Mouse (Mus musculus) heart, embryonic 13.5 days (tissue): ENCODE measurements around the gene Kcnab2. TPM values are rescaled to one million over a fixed set of nuclear protein-coding genes. Genes with fewer than 3 reads are reported as not detected.
A peak's percentile ranks its signal among the peaks of the same experiment; 100 is the strongest.

Source experiments
- ATAC-seq: fragments of 200-750 bp; cut with Nextera tagmentation; 2 replicates; pipeline ENCODE4 v1.8.0; 2017; ENCODE audit warnings: moderate TSS enrichment; ENCODE audit not compliant: insufficient number of reproducible peaks, low FRiP score, low TSS enrichment; ENCODE audit errors: extremely low read depth
- H3K27ac ChIP-seq: fragments of 300-500 bp; sonication (generic); replicated peaks from 2 replicates; pipeline ENCODE4 v1.5.1; 2015; ENCODE audit warnings: moderate library complexity, mild to moderate bottlenecking, inconsistent platforms
- H3K27me3 ChIP-seq: fragments of 300-500 bp; sonication (generic); replicated peaks from 2 replicates; pipeline ENCODE4 v1.6.1; 2015; ENCODE audit warnings: mild to moderate bottlenecking, inconsistent platforms
- H3K36me3 ChIP-seq: fragments of 300-500 bp; sonication (generic); 2 replicates; pipeline ENCODE4 v1.6.1; 2015; ENCODE audit warnings: mild to moderate bottlenecking, inconsistent platforms
- H3K4me1 ChIP-seq: fragments of 300-500 bp; sonication (generic); 2 replicates; pipeline ENCODE4 v1.6.1; 2015; ENCODE audit warnings: inconsistent platforms
- H3K4me2 ChIP-seq: fragments of 300-500 bp; sonication (generic); 2 replicates; pipeline ENCODE4 v1.6.1; 2015; ENCODE audit warnings: inconsistent platforms, mild to moderate bottlenecking, moderate library complexity
- H3K4me3 ChIP-seq: fragments of 300-500 bp; sonication (generic); 2 replicates; pipeline ENCODE4 v1.5.1; 2015; ENCODE audit warnings: moderate library complexity, mild to moderate bottlenecking, inconsistent platforms
- H3K9ac ChIP-seq: fragments of 300-500 bp; sonication (generic); 2 replicates; pipeline ENCODE4 v1.6.1; 2015; ENCODE audit warnings: inconsistent platforms, mild to moderate bottlenecking, moderate library complexity
- H3K9me3 ChIP-seq: fragments of 300-500 bp; sonication (generic); 2 replicates; pipeline ENCODE4 v1.6.1; 2016; ENCODE audit warnings: inconsistent platforms
- WGBS: fragments of 180-500 bp; shearing (Covaris S2); methylation state at CpG from one replicate; pipeline ENCODE4 v1.1.7; 2015; ENCODE audit warnings: mixed read lengths; 5-methylcytosine and 5-hydroxymethylcytosine counted together
- polyA plus RNA-seq: library from polyadenylated mRNA; unstranded; fragments of >200 nt; fragmentation: Nextera tagmentation; extraction: Ambion mirVana; gene quantifications from 2 replicates; pipeline ENCODE4 v1.2.1, GENCODE M21; 2015

The Kcnab2 gene
- polyA plus RNA-seq, 1 experiment from 2014 or later = 5.0 TPM

DNA sequence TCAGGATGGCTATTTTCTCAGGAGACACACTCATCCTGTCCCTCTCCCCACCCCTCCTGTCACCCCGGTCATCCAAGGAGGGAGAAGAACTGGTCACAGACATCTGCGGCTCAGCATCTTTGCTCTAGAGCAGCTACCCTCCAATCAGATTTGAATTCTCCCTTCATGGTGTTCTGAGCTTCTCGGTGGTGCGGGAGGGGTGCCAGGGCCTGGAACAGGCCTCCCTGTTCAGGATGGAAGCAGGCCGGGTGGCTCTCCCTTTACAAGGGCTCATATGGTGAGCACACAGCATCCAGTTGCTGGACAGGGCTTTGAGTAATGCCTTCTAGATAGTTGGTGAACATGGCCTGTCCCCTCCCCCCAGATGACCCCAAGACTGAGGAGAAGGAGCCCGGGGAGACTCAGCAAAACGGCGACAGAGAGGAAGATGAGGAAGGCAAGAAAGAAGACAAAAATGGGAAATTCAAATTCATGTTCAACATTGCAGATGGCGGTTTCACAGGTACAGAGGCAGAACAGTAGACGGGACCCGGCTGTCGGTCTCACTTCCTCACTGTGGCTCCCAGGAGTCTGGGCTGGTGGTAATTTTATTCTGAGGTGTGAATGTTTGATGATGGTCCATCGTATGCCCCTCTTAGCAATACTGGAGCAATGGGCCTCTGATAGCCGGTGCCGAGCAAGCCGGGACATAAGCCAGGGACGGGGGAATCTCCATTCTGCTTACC is 95.0 kb downstream of the Kcnab2 start:
- no peak overlapping the region for H3K27ac ChIP-seq
- H3K4me2 ChIP-seq = no peak overlapping the region
- H3K27me3 ChIP-seq = peaks cover 5% of the 10 kb centered on the region; the same call in 1 of the 2 replicates
- H3K36me3 ChIP-seq = no peaks in the 10 kb centered on the region
- WGBS = 80% methylated on average over 17 of the region's 17 CpGs
- H3K4me1 ChIP-seq = no peaks in the 10 kb centered on the region
- H3K4me3 ChIP-seq = no peak overlapping the region
- H3K9me3 ChIP-seq = no peaks in the 10 kb centered on the region
- no peak overlapping the region for H3K9ac ChIP-seq
- ATAC-seq = no peak

DNA sequence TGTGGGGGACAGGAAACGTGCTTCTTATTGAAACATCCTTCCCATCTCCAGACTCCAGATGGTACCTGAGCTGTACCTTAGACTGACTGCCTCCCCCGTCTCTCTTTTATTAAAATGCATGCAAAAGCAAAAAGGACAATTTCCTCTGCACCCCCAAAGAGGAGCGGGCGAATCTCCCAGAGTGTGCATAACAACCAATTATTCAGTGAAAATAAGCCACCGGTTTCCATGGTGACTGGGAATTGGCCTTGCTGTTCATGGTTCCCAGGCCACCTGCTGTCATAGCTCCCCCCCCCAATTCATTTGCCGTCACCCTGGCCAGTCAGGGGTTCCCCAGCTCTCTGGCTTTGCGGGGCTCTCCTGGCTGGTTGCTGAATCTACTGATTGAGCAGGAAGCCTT is 112.4 kb downstream of the Kcnab2 start:
- peaks cover 9% of the 10 kb centered on the region for H3K4me1 ChIP-seq
- H3K9ac ChIP-seq = no peak overlapping the region
- no peaks in the 10 kb centered on the region for H3K36me3 ChIP-seq
- H3K4me2 ChIP-seq = no peak overlapping the region
- no peak overlapping the region for H3K4me3 ChIP-seq
- no peaks in the 10 kb centered on the region for H3K9me3 ChIP-seq
- WGBS = 62% methylated on average over 7 of the region's 7 CpGs
- H3K27ac ChIP-seq = no peak overlapping the region
- ATAC-seq = no peak
- peaks cover 60% of the 10 kb centered on the region for H3K27me3 ChIP-seq

DNA sequence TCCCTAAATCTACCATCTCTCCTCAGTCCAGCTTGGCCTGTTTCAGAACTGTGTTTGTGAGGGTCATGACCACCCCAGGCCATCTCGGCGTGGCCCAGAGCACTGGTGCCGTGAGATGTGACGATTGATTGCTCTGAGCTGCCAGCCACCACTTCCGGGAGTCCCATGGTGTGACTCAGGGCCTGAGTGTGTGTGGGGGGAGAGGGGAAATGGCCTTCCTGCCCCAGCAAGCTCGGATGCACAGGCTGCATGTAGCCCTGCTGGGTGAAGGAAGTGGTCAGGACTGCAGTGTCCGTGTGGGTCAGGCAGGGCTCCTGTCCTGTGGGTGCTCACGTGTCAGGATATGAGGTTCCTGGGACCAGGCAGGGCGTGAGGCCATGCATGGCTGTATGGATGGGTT is 115.5 kb downstream of the Kcnab2 start:
- Histone ChIP-seq H3K36me3 (no peaks in the 10 kb centered on the region), H3K27me3 (peaks cover 75% of the 10 kb centered on the region), H3K9ac (no peak overlapping the region), H3K4me2 (no peak overlapping the region), H3K4me1 (peaks cover 9% of the 10 kb centered on the region), H3K4me3 (no peak overlapping the region), H3K9me3 (no peaks in the 10 kb centered on the region), H3K27ac (no peak overlapping the region)
- ATAC-seq = no peak
- 47% methylated on average over 9 of the region's 9 CpGs for WGBS

DNA sequence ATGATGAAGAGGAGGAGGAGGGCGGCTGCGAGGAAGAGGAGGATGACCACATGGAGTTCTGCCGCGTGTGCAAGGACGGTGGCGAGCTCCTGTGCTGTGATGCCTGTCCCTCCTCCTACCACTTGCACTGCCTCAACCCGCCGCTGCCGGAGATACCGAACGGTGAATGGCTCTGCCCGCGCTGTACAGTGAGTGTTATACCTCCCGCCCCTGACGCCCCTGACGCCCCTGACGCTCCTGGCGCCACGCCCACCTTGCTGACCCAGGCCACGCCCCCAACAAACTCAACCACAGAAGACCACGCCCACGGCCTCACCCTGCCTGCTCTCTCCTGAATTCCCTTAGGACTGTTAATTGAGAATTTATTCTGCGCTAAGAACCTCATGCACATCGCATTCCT is 116.8 kb downstream of the Kcnab2 start:
- peak overlapping the region; percentile 13 for H3K4me3 ChIP-seq

DNA sequence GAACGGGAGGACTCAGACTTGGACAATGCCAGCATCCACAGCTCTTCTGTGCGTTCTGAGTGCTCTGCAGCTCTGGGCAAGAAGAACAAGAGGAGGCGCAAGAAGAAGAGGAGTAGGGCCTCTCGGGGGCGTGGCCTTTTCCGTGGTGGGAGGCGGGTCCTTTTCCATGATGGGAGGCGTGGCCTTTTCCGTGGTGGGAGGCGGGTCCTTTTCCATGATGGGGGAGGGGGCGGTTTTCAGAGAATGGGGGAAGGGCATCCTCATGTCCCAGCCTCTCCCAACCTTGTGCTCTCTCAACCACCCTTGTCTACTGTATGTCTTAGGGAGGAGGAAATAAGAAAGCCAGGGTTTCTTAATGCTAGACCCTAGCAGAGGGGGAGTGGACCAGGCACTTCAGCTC is 118.0 kb downstream of the Kcnab2 start:
- H3K9ac ChIP-seq = no peak overlapping the region
- no peak for ATAC-seq
- H3K36me3 ChIP-seq = no peaks in the 10 kb centered on the region
- WGBS = 12% methylated on average over 11 of the region's 11 CpGs
- no peaks in the 10 kb centered on the region for H3K9me3 ChIP-seq
- no peak overlapping the region for H3K27ac ChIP-seq
- peaks cover 62% of the 10 kb centered on the region for H3K27me3 ChIP-seq
- H3K4me3 ChIP-seq = no peak overlapping the region
- no peak overlapping the region for H3K4me2 ChIP-seq
- peaks cover 9% of the 10 kb centered on the region for H3K4me1 ChIP-seq

More for the DNA sequence above, 116.8 kb downstream of the Kcnab2 start:
- WGBS = 2% methylated on average over 24 of the region's 24 CpGs
- Histone ChIP-seq H3K9me3 (no peaks in the 10 kb centered on the region), H3K27ac (no peak overlapping the region), H3K4me2 (peak overlapping the region; percentile 54), H3K36me3 (no peaks in the 10 kb centered on the region), H3K9ac (no peak overlapping the region), H3K27me3 (peaks cover 68% of the 10 kb centered on the region), H3K4me1 (peaks cover 9% of the 10 kb centered on the region)
- no peak for ATAC-seq

DNA sequence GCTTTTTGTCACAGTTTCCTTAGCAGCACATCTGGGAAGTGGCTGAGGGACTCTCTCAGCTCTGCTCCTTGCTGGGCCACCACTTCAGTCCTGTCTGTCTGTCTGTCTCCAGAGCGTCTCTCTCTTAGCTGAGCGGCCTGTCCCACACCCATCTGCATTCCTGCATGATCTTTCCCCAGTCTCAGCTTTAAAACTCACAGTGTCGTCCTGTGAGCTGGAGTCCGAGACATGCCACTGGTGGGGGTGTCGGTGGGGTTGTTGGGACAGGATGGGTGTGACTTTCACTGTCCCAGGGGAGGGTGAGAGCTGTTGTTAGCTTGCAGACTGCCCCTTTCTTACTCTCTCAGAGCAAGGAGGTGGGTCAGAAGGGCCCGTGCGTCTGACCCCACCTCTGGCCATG is 122.0 kb downstream of the Kcnab2 start:
- Histone ChIP-seq H3K9ac (no peak overlapping the region), H3K27me3 (peaks cover 70% of the 10 kb centered on the region), H3K36me3 (no peaks in the 10 kb centered on the region), H3K9me3 (no peaks in the 10 kb centered on the region), H3K27ac (no peak overlapping the region), H3K4me2 (no peak overlapping the region), H3K4me1 (peaks cover 3% of the 10 kb centered on the region), H3K4me3 (no peak overlapping the region)
- ATAC-seq = no peak
- WGBS = 73% methylated on average over 7 of the region's 7 CpGs

DNA sequence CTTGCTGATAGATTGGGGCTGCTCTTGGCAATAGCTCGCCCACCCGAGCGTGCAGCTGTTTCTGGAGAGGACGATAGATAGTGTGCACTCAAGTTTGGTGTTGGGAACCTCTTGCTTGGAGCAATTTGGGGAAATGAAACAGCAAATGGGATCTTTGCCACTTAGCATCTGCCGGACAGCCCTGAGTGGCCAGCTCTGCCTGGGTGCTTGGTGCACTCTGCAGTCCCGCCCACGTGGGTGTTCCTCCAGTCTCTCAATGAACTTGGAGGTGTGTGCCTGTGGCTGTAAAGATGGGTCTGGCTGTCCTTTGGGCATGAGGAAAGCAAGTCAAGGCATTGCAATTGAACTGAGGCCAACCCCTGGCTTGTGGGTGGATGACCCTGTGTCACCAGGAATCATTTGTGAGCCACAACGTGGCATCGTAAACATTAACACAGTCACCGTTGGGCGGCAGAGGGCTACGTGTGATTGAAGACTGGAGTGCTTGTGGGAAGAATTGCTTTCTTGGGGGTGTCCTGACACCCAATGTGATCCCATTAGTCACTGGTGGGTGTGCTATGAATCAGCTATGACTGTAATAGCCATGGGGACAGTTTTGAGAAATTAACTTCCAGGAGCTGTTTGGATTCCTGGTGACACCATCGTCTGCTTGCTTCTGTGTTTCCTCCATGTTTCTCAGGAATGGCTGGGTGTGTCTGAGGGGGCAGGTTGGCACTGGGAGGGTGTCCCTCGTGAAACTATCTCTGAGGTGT is 123.6 kb downstream of the Kcnab2 start:
- Histone ChIP-seq H3K4me2 (no peak overlapping the region), H3K36me3 (no peaks in the 10 kb centered on the region), H3K9me3 (no peaks in the 10 kb centered on the region), H3K27me3 (peaks cover 70% of the 10 kb centered on the region), H3K27ac (no peak overlapping the region), H3K4me1 (no peaks in the 10 kb centered on the region), H3K9ac (no peak overlapping the region), H3K4me3 (no peak overlapping the region)
- WGBS = 78% methylated on average over 14 of the region's 14 CpGs
- no peak for ATAC-seq

- H3K36me3 ChIP-seq = no peaks in the 10 kb centered on the region
- no peak overlapping the region for H3K27ac ChIP-seq
- H3K9ac ChIP-seq = no peak overlapping the region
- WGBS = 14% methylated on average over 14 of the region's 14 CpGs
- ATAC-seq = no peak
- H3K4me1 ChIP-seq = peaks cover under 1% of the 10 kb centered on the region
- no peak overlapping the region for H3K4me2 ChIP-seq
- peaks cover 84% of the 10 kb centered on the region for H3K27me3 ChIP-seq
- no peak overlapping the region for H3K4me3 ChIP-seq
- no peaks in the 10 kb centered on the region for H3K9me3 ChIP-seq
Measured at GRCm38 (mm10) chr4:152351422-152352305, 126.0 kb downstream of the Kcnab2 start.

- 24% methylated on average over 8 of the region's 8 CpGs for WGBS
Measured at GRCm38 (mm10) chr4:152350722-152351421, 126.8 kb downstream of the Kcnab2 start.

GRCm38 (mm10) chr4:152349837-152350381 is 127.8 kb downstream of the Kcnab2 start:
- no peak overlapping the region for H3K4me2 ChIP-seq
- H3K36me3 ChIP-seq = no peaks in the 10 kb centered on the region
- H3K9ac ChIP-seq = no peak overlapping the region
- H3K4me1 ChIP-seq = peaks cover 13% of the 10 kb centered on the region
- no peaks in the 10 kb centered on the region for H3K9me3 ChIP-seq
- WGBS = 13% methylated on average over 16 of the region's 17 CpGs
- ATAC-seq = no peak
- H3K27ac ChIP-seq = no peak overlapping the region
- H3K4me3 ChIP-seq = no peak overlapping the region
- peaks cover 82% of the 10 kb centered on the region for H3K27me3 ChIP-seq

More at GRCm38 (mm10) chr4:152350722-152351421, 126.8 kb downstream of the Kcnab2 start:
- Histone ChIP-seq H3K4me2 (no peak overlapping the region), H3K36me3 (no peaks in the 10 kb centered on the region), H3K9me3 (no peaks in the 10 kb centered on the region), H3K4me3 (no peak overlapping the region), H3K27ac (no peak overlapping the region), H3K27me3 (peaks cover 84% of the 10 kb centered on the region), H3K4me1 (peaks cover 6% of the 10 kb centered on the region), H3K9ac (no peak overlapping the region)
- no peak for ATAC-seq
